Mouse (Mus musculus) erythroblast, embryonic 14.5 days (primary cell): ENCODE data around the gene Grm7.

Experiments
- GATA1 ChIP-seq: IDR thresholded peaks from 2 replicates; pipeline ENCODE4 v1.6.1; 2012; ENCODE audit warnings: low read length, inconsistent platforms, mixed read lengths
- TAL1 ChIP-seq: IDR thresholded peaks from 3 replicates; pipeline ENCODE4 v1.6.1; 2012; ENCODE audit warnings: low read length, inconsistent platforms, mixed read lengths

- TF ChIP-seq GATA1 (no peak), TAL1 (no peak)
Measured at GRCm38 (mm10) chr6:111084569-111084968, 439.2 kb downstream of the Grm7 start.
